Mouse (Mus musculus) right cerebral cortex, postnatal 14 days (tissue): ENCODE results near the gene Camk2n2.
"Not testable (repeated sequence)": the region's sequence is repeated elsewhere in the genome, so short reads cannot be mapped to it uniquely, and the experiment has no call there.

Experiments used
- DNase-seq: peaks from one replicate; pipeline ENCODE4 v3.0.0; 2022

Camk2n2 gene

GRCm38 (mm10) chr16:20621191-20621990 lies at the start of gene Camk2n2:
Camk2n2 (minus strand) TSS chr16:20621287.
- peak; percentile 55 for DNase-seq

- DNase-seq, result no peak
Observed at GRCm38 (mm10) chr16:20670291-20670690, 49.2 kb upstream of the Camk2n2 start.

- not testable (repeated sequence) for DNase-seq
Observed at GRCm38 (mm10) chr16:20668013-20668412, 46.9 kb upstream of the Camk2n2 start, which contains the start of gene Eif4g1. Eif4g1 (plus strand) TSS chr16:20668313.

- DNase-seq, result no peak
Observed at GRCm38 (mm10) chr16:20657661-20658060, 36.6 kb upstream of the Camk2n2 start.

- no peak for DNase-seq
Observed at GRCm38 (mm10) chr16:20653315-20653714, 32.2 kb upstream of the Camk2n2 start.

GRCm38 (mm10) chr16:20651947-20652310 lies 30.8 kb upstream of the Camk2n2 start:
- no peak for DNase-seq

GRCm38 (mm10) chr16:20651076-20651946 lies 30.2 kb upstream of the Camk2n2 start, which contains the start of gene Psmd2:
Psmd2 (plus strand) TSS chr16:20651652.
- DNase-seq, result peak; percentile 98

GRCm38 (mm10) chr16:20643911-20644310 lies 22.8 kb upstream of the Camk2n2 start:
- no peak for DNase-seq

- peak; percentile 80 for DNase-seq
Observed at GRCm38 (mm10) chr16:20642161-20642560, 21.1 kb upstream of the Camk2n2 start.

- peak; percentile 48 for DNase-seq
Observed at GRCm38 (mm10) chr16:20638367-20638766, 17.3 kb upstream of the Camk2n2 start.

GRCm38 (mm10) chr16:20637410-20637809 lies 16.3 kb upstream of the Camk2n2 start:
- no peak for DNase-seq

- DNase-seq, result peak; percentile 45
Observed at GRCm38 (mm10) chr16:20629731-20630634, 8.9 kb upstream of the Camk2n2 start, which contains the start of gene Ece2. Ece2 (plus strand) TSS chr16:20629828.

GRCm38 (mm10) chr16:20628871-20629391 lies 7.8 kb upstream of the Camk2n2 start:
- DNase-seq, result no peak

GRCm38 (mm10) chr16:20623211-20623610 lies 2.1 kb upstream of the Camk2n2 start:
- DNase-seq, result no peak

- DNase-seq, result peak; percentile 68
Observed at GRCm38 (mm10) chr16:20621991-20622685, 1.1 kb upstream of the Camk2n2 start.

- peak; percentile 24 for DNase-seq
Observed at GRCm38 (mm10) chr16:20620751-20621190, 316 bp downstream of the Camk2n2 start.

- no peak for DNase-seq
Observed at GRCm38 (mm10) chr16:20620399-20620735, 720 bp downstream of the Camk2n2 start.

- no peak for DNase-seq
Observed at GRCm38 (mm10) chr16:20619541-20620398, 1.3 kb downstream of the Camk2n2 start.

GRCm38 (mm10) chr16:20611357-20612227 lies 9.5 kb downstream of the Camk2n2 start, which contains the start of the genes Eef1akmt4, Gm49333 and Alg3:
Eef1akmt4 (plus strand) TSS chr16:20611593.
Gm49333 (plus strand) TSS chr16:20611610.
Alg3 (minus strand) TSS chr16:20611735.
- DNase-seq, result peak; percentile 68
